Mouse (Mus musculus): ENCODE data around the gene Phc2. TPM values are rescaled to one million over a fixed set of nuclear protein-coding genes. Genes with fewer than 3 reads are reported as not detected.

The Phc2 gene
- polyA plus RNA-seq, 1 experiment from 2014 or later, result 54.5 TPM

DNA sequence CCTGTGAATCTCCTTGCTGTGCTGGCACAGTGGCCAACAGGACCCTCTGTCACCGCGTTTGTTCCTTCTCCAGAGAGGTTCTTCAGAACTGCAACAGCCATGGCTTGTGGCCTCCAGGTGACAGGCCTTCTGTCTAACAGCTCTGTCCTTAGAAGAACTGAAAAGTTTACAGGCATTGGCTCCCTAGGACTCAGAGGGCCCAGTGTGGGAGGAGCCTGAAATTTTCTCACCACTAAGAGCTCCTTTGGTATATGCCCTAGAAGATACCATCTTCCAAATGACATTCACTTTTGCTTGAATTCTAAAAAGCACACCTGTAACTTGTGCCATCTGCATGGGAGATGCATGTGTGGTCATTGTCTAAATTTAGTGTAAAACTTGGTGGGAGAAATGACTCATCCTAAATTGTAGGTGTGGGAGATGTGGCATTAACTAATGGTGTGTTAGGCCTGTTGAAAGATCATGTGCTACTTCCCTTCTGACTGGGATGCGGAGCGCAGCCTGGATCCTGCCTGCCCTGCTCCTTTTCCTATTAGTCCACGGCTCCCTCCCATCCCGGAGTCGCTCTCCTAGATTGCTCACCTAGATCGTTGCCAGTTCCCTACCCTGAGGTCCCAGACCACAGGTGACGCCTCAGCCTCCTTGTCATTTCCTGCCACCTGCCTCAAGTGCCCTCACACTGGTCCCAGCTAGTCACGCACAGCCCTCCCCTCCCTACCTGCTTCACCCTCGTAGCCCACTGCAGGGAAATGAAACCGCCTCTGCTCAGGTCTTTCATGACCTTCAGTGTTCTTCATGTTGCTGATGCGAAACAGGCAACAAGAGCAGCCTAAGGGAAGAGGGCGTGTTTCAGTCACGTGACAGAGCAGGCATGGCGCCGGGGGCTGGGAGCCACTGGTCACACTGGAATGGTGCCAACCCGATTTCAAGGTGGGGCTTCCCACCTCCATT lies 80.5 kb downstream of the Phc2 start:
- 0 out of 2 replicates have a peak, but pooled peaks have one; percentile 7 for ATAC-seq (ENCODE audit: low FRiP score)
- H3K36me3 ChIP-seq, result 0 out of 2 replicates have a peak, but pooled peaks cover 8% of the 10 kb centered on the region
- H3K27me3 ChIP-seq (replicated peaks), result no peaks in the 10 kb centered on the region
- no peaks in the 10 kb centered on the region for H3K9me3 ChIP-seq (replicated peaks)
- 0 out of 2 replicates have a peak overlapping the region, but pooled peaks have one; percentile 5 for H3K9ac ChIP-seq (replicated peaks)
- no peak overlapping the region for H3K4me3 ChIP-seq (replicated peaks)
- H3K27ac ChIP-seq (replicated peaks), result peak overlapping the region; percentile 81
- peak overlapping the region; percentile 29; the same call in 1 of the 2 replicates for H3K4me2 ChIP-seq
- H3K4me1 ChIP-seq, result peaks cover 82% of the 10 kb centered on the region
- 63% methylated on average over 18 of the region's 18 CpGs for WGBS

GRCm38 (mm10) chr4:128737137-128737589 lies 82.7 kb downstream of the Phc2 start:
- peak overlapping the region; percentile 70 for H3K27ac ChIP-seq (replicated peaks)
- 0 out of 2 replicates have a peak, but pooled peaks cover 5% of the 10 kb centered on the region for H3K36me3 ChIP-seq
- H3K9me3 ChIP-seq (replicated peaks), result no peaks in the 10 kb centered on the region
- H3K27me3 ChIP-seq (replicated peaks), result no peaks in the 10 kb centered on the region
- H3K9ac ChIP-seq (replicated peaks), result peak overlapping the region; percentile 11; the same call in 1 of the 2 replicates
- WGBS, result 7% methylated on average over 6 of the region's 6 CpGs
- no peak for ATAC-seq (ENCODE audit: low FRiP score)
- peaks cover 67% of the 10 kb centered on the region for H3K4me1 ChIP-seq
- no peak overlapping the region for H3K4me3 ChIP-seq (replicated peaks)
- H3K4me2 ChIP-seq, result peak overlapping the region; percentile 8; the same call in 1 of the 2 replicates

- Histone ChIP-seq H3K36me3 (peaks cover 6% of the 10 kb centered on the region; the same call in 1 of the 2 replicates), H3K4me1 (peaks cover 67% of the 10 kb centered on the region), H3K9me3 (replicated peaks) (no peaks in the 10 kb centered on the region), H3K4me2 (no peak overlapping the region), H3K27me3 (replicated peaks) (no peaks in the 10 kb centered on the region), H3K9ac (replicated peaks) (no peak overlapping the region), H3K27ac (replicated peaks) (peak overlapping the region; percentile 70), H3K4me3 (replicated peaks) (no peak overlapping the region)
- 61% methylated on average over 14 of the region's 14 CpGs for WGBS
- ATAC-seq (ENCODE audit: low FRiP score), result no peak
Measured at GRCm38 (mm10) chr4:128737825-128738610, 83.5 kb downstream of the Phc2 start.

DNA sequence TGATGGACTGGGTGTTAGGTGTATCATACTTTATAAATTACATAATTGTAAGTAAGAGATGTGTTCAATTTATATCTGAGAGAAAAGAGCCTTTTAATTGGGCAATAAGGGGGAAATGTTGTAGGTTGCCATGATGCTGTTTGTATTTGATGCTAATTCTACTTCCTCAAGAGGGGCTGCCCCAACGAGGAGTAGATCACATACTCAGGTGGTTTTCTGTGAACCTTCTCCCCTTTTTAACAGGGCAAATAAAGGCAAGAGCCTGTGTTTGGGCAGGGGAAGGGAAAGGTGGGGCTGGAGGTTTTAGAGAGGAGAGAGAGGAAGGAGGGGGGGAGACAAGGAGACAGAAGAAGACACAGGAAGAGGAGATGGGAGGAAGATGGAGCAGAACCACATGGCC lies 86.4 kb downstream of the Phc2 start:
- H3K4me2 ChIP-seq, result no peak overlapping the region
- no peak for ATAC-seq (ENCODE audit: low FRiP score)
- peaks cover 40% of the 10 kb centered on the region for H3K4me1 ChIP-seq
- peaks cover 33% of the 10 kb centered on the region for H3K36me3 ChIP-seq
- H3K9ac ChIP-seq (replicated peaks), result no peak overlapping the region
- H3K27ac ChIP-seq (replicated peaks), result no peak overlapping the region
- H3K9me3 ChIP-seq (replicated peaks), result no peaks in the 10 kb centered on the region
- WGBS, result 70% methylated on average over 1 of the region's 1 CpGs
- no peaks in the 10 kb centered on the region for H3K27me3 ChIP-seq (replicated peaks)
- no peak overlapping the region for H3K4me3 ChIP-seq (replicated peaks)

- Histone ChIP-seq H3K9me3 (replicated peaks) (no peaks in the 10 kb centered on the region), H3K9ac (replicated peaks) (no peak overlapping the region), H3K27ac (replicated peaks) (0 out of 2 replicates have a peak overlapping the region, but pooled peaks have one; percentile 4), H3K4me2 (no peak overlapping the region), H3K4me1 (peaks cover 30% of the 10 kb centered on the region), H3K27me3 (replicated peaks) (no peaks in the 10 kb centered on the region), H3K4me3 (replicated peaks) (no peak overlapping the region), H3K36me3 (peaks cover 38% of the 10 kb centered on the region)
- WGBS, result 58% methylated on average over 5 of the region's 5 CpGs
- ATAC-seq (ENCODE audit: low FRiP score), result no peak
Measured at GRCm38 (mm10) chr4:128741906-128742305, 87.4 kb downstream of the Phc2 start.

DNA sequence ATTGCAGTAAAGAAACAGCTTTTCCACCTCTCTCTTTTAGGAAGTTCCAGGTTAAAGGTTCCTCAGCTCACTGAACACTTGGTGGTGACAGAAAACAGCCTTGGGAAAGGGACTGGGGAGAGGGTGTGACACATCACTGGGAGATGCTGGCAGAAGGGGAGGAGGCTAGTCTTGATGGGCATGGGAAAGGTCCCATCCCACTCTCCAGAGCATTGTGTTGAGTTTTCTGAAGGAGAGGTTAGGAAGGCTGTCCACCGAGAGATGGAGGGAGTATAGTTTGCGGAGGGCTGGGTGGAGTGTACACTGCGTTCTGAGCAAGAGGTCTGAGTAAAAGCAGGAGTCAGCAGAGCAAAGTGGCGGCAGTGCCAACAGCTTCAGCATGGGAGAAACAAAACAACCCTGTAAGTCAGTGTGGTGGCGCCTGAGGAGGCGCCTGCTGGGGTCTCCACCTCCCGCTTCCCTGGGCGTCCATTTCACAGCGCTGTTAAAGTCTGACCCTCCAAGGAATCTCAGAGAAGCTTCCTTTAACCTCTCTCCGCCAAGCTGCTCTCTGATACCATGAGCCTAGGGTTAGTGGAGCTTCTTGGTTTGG lies 88.0 kb downstream of the Phc2 start:
- no peak overlapping the region for H3K4me3 ChIP-seq (replicated peaks)
- no peaks in the 10 kb centered on the region for H3K9me3 ChIP-seq (replicated peaks)
- peaks cover 44% of the 10 kb centered on the region for H3K36me3 ChIP-seq
- no peak overlapping the region for H3K4me2 ChIP-seq
- peaks cover 24% of the 10 kb centered on the region for H3K4me1 ChIP-seq
- WGBS, result 45% methylated on average over 10 of the region's 10 CpGs
- H3K9ac ChIP-seq (replicated peaks), result no peak overlapping the region
- no peak for ATAC-seq (ENCODE audit: low FRiP score)
- H3K27me3 ChIP-seq (replicated peaks), result no peaks in the 10 kb centered on the region
- peak overlapping the region; percentile 33; the same call in 1 of the 2 replicates for H3K27ac ChIP-seq (replicated peaks)

DNA sequence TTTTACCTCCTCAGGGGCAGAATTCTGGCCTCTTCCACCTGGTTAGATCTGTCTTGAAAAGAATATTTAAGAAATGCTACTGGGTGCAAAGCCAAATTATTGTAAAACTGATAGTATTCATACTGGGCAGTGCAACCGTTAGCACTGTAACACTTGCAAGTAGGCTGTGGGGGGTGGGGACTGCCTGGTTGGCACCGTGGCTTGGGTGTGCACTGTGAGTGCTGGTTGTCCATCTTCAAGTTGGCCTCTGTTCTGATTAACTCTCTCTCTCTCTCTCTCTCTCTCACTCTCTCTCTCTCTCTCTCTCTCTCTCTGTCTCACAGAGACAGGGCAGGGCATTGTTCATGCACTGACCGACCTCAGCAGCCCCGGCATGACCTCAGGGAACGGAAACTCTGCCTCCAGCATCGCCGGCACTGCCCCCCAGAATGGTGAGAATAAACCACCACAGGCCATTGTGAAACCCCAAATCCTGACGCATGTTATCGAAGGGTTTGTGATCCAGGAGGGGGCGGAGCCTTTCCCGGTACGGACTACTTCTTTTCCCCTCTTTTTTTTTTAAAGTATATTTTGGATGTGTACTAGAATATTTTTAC lies 88.6 kb downstream of the Phc2 start:
- Histone ChIP-seq H3K9ac (replicated peaks) (no peak overlapping the region), H3K9me3 (replicated peaks) (no peaks in the 10 kb centered on the region), H3K4me1 (peaks cover 17% of the 10 kb centered on the region), H3K4me3 (replicated peaks) (no peak overlapping the region), H3K36me3 (peaks cover 50% of the 10 kb centered on the region), H3K27me3 (replicated peaks) (no peaks in the 10 kb centered on the region), H3K4me2 (no peak overlapping the region), H3K27ac (replicated peaks) (peak overlapping the region; percentile 33; the same call in 1 of the 2 replicates)
- ATAC-seq (ENCODE audit: low FRiP score), result no peak
- 73% methylated on average over 12 of the region's 12 CpGs for WGBS

DNA sequence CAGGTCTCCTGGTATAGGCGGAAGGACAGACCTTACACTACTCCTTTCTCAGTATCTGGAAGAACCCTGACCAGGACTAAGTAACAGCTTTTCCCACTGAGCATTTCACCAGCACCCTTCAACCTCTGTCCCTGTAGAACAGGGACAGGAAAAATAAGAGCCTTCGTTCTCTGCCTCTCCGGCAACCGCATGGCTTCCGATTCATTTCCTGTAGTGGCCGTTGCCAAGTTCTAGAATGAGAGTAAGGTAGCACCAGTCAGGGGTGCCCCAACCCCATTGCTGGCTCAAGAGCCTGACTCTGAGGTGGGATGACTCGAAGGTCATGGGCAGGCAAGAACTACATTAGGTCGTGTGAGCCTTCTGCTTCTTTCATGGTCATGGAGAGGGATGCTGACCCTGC lies 90.7 kb downstream of the Phc2 start:
- Histone ChIP-seq H3K27me3 (replicated peaks) (no peaks in the 10 kb centered on the region), H3K27ac (replicated peaks) (no peak overlapping the region), H3K4me1 (peaks cover 13% of the 10 kb centered on the region), H3K4me3 (replicated peaks) (no peak overlapping the region), H3K36me3 (peaks cover 70% of the 10 kb centered on the region), H3K4me2 (no peak overlapping the region), H3K9ac (replicated peaks) (no peak overlapping the region), H3K9me3 (replicated peaks) (no peaks in the 10 kb centered on the region)
- no peak for ATAC-seq (ENCODE audit: low FRiP score)
- 93% methylated on average over 8 of the region's 8 CpGs for WGBS

GRCm38 (mm10) chr4:128747614-128748270 lies 93.2 kb downstream of the Phc2 start:
- Histone ChIP-seq H3K4me2 (no peak overlapping the region), H3K36me3 (peaks cover 96% of the 10 kb centered on the region), H3K27me3 (replicated peaks) (no peaks in the 10 kb centered on the region), H3K4me1 (peaks cover 4% of the 10 kb centered on the region), H3K27ac (replicated peaks) (no peak overlapping the region), H3K9ac (replicated peaks) (no peak overlapping the region), H3K4me3 (replicated peaks) (no peak overlapping the region), H3K9me3 (replicated peaks) (no peaks in the 10 kb centered on the region)
- WGBS, result 72% methylated on average over 22 of the region's 22 CpGs
- ATAC-seq (ENCODE audit: low FRiP score), result no peak

GRCm38 (mm10) chr4:128748309-128748708 lies 93.8 kb downstream of the Phc2 start:
- no peak for ATAC-seq (ENCODE audit: low FRiP score)
- H3K4me2 ChIP-seq, result no peak overlapping the region
- WGBS, result 89% methylated on average over 7 of the region's 7 CpGs
- no peak overlapping the region for H3K4me3 ChIP-seq (replicated peaks)
- H3K27me3 ChIP-seq (replicated peaks), result no peaks in the 10 kb centered on the region
- peaks cover 97% of the 10 kb centered on the region for H3K36me3 ChIP-seq
- H3K27ac ChIP-seq (replicated peaks), result no peak overlapping the region
- H3K9me3 ChIP-seq (replicated peaks), result no peaks in the 10 kb centered on the region
- H3K9ac ChIP-seq (replicated peaks), result no peak overlapping the region
- H3K4me1 ChIP-seq, result no peaks in the 10 kb centered on the region

Measured in neural tube, embryonic 15.5 days (tissue).